Mouse (Mus musculus) urinary bladder, postnatal 36 days (tissue): ENCODE data around the gene Olfr1174-ps.

Experiments
- DNase-seq, 2 experiments: peaks; one replicate each; pipeline ENCODE4 v3.0.0; 2022; ENCODE audit warnings: low spot score in 2 of 2, mixed read lengths in 1 of 2

Olfr1174-ps gene

DNA sequence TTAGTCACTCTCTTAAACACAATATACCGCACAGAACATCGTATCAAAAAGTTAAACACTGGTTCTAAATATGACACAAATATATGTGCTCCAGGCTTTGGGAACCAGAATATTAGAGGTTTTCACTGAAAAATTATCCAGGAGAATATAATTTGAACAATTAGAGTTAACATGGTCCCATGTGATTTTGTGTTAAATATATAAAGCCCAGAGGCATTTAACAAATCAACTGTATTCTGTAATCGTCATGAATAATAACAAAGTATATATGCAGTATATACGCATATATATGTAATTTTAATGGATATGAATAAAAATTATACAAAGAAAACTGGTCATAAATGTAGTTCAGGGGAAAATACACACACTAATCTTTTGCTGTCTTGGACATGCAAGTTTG lies at the start of gene Olfr1174-ps:
Olfr1174-ps (minus strand) TSS at position 101 of the 400 bp plus-strand sequence.
- DNase-seq = no peak

GRCm38 (mm10) chr2:88356304-88356703 lies 41.4 kb upstream of the Olfr1174-ps start:
- no peak for DNase-seq

GRCm38 (mm10) chr2:88346392-88346791 lies 31.5 kb upstream of the Olfr1174-ps start, which contains the start of gene Olfr1177-ps:
Gene Olfr1177-ps (minus strand): TSS chr2:88346492.
- no peak for DNase-seq

DNA sequence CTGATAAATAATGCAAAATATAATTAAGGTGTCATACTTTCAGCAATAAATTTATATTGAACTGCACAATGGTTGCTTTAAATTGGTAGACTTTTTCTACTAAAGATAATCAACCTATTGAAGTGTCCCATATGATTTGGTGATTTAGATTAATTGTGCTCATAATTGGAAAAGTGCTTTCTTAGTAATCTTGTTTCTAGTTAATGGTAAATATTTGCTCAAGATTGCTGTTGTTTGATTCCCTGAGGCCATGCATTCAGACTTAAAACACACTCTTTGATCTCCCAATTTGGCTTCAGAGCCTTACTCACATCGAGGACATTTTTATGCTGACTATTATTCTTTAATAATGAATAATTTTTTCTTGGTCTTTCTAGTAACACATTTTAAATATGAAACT lies 21.5 kb upstream of the Olfr1174-ps start, which contains the start of gene Olfr1176:
Olfr1176 (plus strand) TSS at position 301 of the 400 bp plus-strand sequence.
- no peak for DNase-seq

GRCm38 (mm10) chr2:88327115-88327514 lies 12.2 kb upstream of the Olfr1174-ps start, which contains the start of gene Olfr1175-ps:
Gene Olfr1175-ps (minus strand): TSS chr2:88327215.
- no peak for DNase-seq

GRCm38 (mm10) chr2:88279775-88280174 lies 35.2 kb downstream of the Olfr1174-ps start, which contains the start of gene Olfr1173:
Gene Olfr1173 (minus strand): TSS chr2:88279875.
- no peak for DNase-seq
